Mouse (Mus musculus) limb, embryonic 11.5 days (tissue): ENCODE measurements around the gene Tgfbrap1. TPM values are rescaled to one million over a fixed set of nuclear protein-coding genes. Genes with fewer than 3 reads are reported as not detected.
A peak's percentile ranks its signal among the peaks of the same experiment; 100 is the strongest.

Source experiments
- ATAC-seq: fragments of 200-750 bp; cut with Nextera tagmentation; 2 replicates; pipeline ENCODE4 v1.8.0; 2017; ENCODE audit warnings: low read depth; ENCODE audit not compliant: insufficient number of reproducible peaks, low FRiP score, low TSS enrichment
- DNase-seq: peaks from one replicate; pipeline ENCODE4 v3.0.0-alpha.2; 2015; ENCODE audit warnings: low spot score
- H3K27ac ChIP-seq: fragments of 300-500 bp; sonication (generic); replicated peaks from 2 replicates; pipeline ENCODE4 v1.5.1; 2014; ENCODE audit warnings: low read depth, mild to moderate bottlenecking, low read length
- H3K27me3 ChIP-seq: fragments of 300-500 bp; sonication (generic); 2 replicates; pipeline ENCODE4 v1.6.1; 2014; ENCODE audit warnings: mild to moderate bottlenecking, low read length, mixed read lengths; ENCODE audit not compliant: control insufficient read depth, insufficient read depth
- H3K36me3 ChIP-seq: fragments of 300-500 bp; sonication (generic); 2 replicates; pipeline ENCODE4 v1.6.1; 2014; ENCODE audit warnings: mild to moderate bottlenecking, low read length, moderate library complexity, mixed read lengths; ENCODE audit not compliant: control insufficient read depth, insufficient read depth
- H3K4me1 ChIP-seq: fragments of 300-500 bp; sonication (generic); 2 replicates; pipeline ENCODE4 v1.6.1; 2014; ENCODE audit warnings: low read length, mixed read lengths; ENCODE audit not compliant: control insufficient read depth, insufficient read depth
- H3K4me2 ChIP-seq: fragments of 300-500 bp; sonication (generic); 2 replicates; pipeline ENCODE4 v1.6.1; 2014; ENCODE audit warnings: low read depth, mild to moderate bottlenecking, moderate library complexity; ENCODE audit not compliant: severe bottlenecking
- H3K4me3 ChIP-seq: fragments of 300-500 bp; sonication (generic); 2 replicates; pipeline ENCODE4 v1.5.1; 2014; ENCODE audit warnings: low read depth, low read length
- H3K9ac ChIP-seq: fragments of 300-500 bp; sonication (generic); 2 replicates; pipeline ENCODE4 v1.6.1; 2014; ENCODE audit warnings: mild to moderate bottlenecking, low read length
- H3K9me3 ChIP-seq: fragments of 300-500 bp; sonication (generic); 2 replicates; pipeline ENCODE4 v1.6.1; 2016; ENCODE audit warnings: low read length; ENCODE audit not compliant: control insufficient read depth
- WGBS: fragments of 180-500 bp; shearing (Covaris S2); extraction: QIAGEN DNeasy Blood & Tissue Kit; methylation state at CpG from one replicate; pipeline ENCODE4 v1.1.7; 2014; 5-methylcytosine and 5-hydroxymethylcytosine counted together
- polyA plus RNA-seq: library from polyadenylated mRNA; unstranded; fragments of >200 nt; fragmentation: Nextera tagmentation; extraction: Ambion mirVana; gene quantifications from 2 replicates; pipeline ENCODE4 v1.2.1, GENCODE M21; 2014

Gene Tgfbrap1
- 10.5 and 13.6 TPM in 2 replicates for polyA plus RNA-seq

DNA sequence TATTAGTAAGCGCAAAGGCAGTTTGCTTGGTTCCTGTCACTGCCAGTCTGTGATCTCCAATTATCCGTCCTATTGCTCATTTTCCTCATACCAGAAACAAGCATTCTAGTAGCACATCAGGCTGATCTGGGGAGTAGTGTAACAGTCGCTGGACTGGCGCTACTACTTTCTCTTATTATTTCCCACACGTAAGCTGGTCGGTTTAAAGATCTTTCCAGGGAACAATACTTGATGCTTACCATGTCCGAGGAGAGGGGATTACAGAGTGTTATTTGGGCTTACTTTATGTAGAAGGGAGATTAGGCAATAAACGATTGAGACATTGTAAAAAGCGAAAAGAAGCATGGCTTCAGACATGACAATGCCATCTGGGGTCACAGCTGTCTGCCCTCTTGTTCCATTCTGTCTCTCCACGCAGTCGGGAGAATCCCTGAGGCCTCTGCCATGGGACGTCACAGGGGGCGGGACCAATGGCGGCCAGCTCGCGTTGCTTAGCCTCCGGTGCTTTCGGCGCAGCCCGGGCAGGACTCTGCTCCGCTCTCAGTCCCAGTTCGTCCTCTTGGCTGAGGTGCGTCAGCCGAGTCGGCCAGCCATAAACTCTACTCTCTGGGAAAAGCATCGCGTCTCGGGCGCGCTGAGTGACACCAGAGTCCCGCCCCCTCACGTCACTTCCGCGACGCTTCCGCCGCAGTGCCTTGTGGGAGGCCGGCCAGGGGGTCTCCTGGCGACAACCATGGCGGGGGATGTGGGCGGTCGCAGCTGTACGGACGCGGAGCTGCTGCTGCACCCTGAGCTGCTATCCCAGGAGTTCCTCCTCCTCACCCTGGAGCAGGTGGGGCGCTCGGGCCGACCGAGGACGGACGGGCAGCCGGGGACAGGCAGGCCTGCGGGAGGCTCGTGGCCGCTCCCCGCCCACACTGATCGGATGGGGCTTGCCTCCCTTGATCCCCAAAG is at the start of gene Tgfbrap1, which contains the start of gene AI597479:
TSS of gene Tgfbrap1 (minus strand) at position 607 of the 954 bp plus-strand sequence.
TSS of gene AI597479 (plus strand) at position 680 of the 954 bp plus-strand sequence.
- DNase-seq (peak; percentile 97), ATAC-seq (peak; percentile 94)
- 1% methylated on average over 57 of the region's 57 CpGs for WGBS
- H3K4me2 ChIP-seq, result peak within 1 kb of the TSS; percentile 64
- H3K9ac ChIP-seq, result peak within 1 kb of the TSS; percentile 91
- no peaks in the 10 kb centered on the region for H3K9me3 ChIP-seq
- H3K27me3 ChIP-seq, result no peaks in the 10 kb centered on the region
- H3K4me3 ChIP-seq, result peak within 1 kb of the TSS; percentile 82
- no peaks in the 10 kb centered on the region for H3K36me3 ChIP-seq
- peak within 1 kb of the TSS; percentile 98 for H3K27ac ChIP-seq
- no peaks in the 10 kb centered on the region for H3K4me1 ChIP-seq

DNA sequence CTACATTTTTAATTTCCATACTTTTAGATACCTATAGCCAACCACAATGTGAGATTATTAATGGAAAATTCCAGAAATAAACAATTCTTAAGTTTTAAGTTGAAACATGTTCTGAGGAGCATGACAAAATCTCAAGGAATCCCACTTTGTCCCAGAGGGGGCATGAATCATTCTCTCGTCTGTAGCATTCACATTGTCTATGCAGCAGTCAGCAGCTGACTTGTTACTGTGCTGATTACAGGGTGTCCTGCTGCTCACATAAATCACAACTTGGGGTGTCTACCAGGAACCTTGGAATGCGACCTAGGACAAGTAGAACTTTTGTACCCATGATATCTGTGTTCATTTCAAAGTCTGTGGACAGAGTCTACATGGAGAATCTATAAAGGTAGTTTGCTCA is 49.0 kb upstream of the Tgfbrap1 start:
- Histone ChIP-seq H3K9me3 (no peaks in the 10 kb centered on the region), H3K36me3 (no peaks in the 10 kb centered on the region), H3K9ac (no peak overlapping the region), H3K27me3 (no peaks in the 10 kb centered on the region), H3K4me1 (no peaks in the 10 kb centered on the region; the same call in 1 of the 2 replicates), H3K27ac (no peak overlapping the region), H3K4me3 (no peak overlapping the region), H3K4me2 (no peak overlapping the region)
- no peak for DNase-seq
- no peak for ATAC-seq
- WGBS, result 61% methylated on average over 2 of the region's 2 CpGs

DNA sequence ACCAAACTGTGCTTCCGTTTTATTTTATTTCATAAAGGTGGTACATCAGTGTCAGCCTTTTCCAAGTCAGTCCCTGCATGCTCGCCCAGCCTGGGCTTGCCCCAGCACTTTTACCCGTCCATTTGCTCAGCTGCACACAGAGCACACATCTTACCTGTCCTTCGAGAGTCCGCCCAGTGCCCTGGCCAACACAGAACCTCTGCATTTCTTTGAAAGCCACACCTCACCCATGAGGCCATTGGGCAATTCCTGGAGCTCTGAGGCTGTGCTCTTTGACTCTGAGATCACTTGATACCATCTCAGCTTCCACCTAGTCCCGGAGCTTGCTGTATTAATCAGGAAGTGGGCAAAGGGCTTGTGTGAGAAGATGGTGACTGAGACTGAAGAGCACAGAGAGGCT is 47.0 kb upstream of the Tgfbrap1 start:
- no peak for DNase-seq
- H3K9ac ChIP-seq, result no peak overlapping the region
- H3K9me3 ChIP-seq, result no peaks in the 10 kb centered on the region
- no peaks in the 10 kb centered on the region; the same call in 1 of the 2 replicates for H3K4me1 ChIP-seq
- H3K4me3 ChIP-seq, result no peak overlapping the region
- H3K27ac ChIP-seq, result no peak overlapping the region
- H3K27me3 ChIP-seq, result no peaks in the 10 kb centered on the region
- no peak overlapping the region for H3K4me2 ChIP-seq
- H3K36me3 ChIP-seq, result no peaks in the 10 kb centered on the region
- 90% methylated on average over 6 of the region's 6 CpGs for WGBS
- ATAC-seq, result no peak

DNA sequence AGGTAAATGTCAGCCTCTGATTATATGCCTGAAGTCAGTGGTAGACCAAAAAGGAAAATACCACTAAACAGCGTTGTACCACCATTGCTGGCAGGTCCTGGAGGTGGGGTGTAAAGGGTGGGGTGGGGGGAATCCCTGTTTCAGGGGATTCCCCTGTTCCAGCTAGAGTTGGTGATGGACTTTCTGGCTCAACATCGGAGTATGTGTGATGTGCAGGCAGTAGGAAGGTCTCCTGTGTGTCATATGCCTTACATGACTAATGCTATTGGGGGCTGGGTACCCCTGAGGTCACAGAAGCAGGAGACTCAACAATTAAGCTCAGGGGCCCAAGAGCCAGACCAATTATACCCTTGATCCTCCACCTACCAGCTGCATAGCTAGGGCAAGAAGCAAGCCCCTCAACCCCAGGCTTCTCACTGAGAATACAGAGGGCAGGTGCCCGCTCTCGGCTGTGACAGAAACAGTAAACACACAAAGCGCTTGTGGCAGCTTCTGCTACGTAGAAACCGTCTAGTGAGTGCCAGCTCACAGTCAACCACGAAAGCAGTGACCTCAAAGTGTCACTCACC is 46.0 kb upstream of the Tgfbrap1 start:
- Histone ChIP-seq H3K9me3 (no peaks in the 10 kb centered on the region), H3K4me3 (no peak overlapping the region), H3K4me1 (no peaks in the 10 kb centered on the region; the same call in 1 of the 2 replicates), H3K27me3 (no peaks in the 10 kb centered on the region), H3K4me2 (no peak overlapping the region), H3K36me3 (no peaks in the 10 kb centered on the region), H3K9ac (no peak overlapping the region), H3K27ac (no peak overlapping the region)
- DNase-seq (no peak), ATAC-seq (no peak)
- 91% methylated on average over 8 of the region's 8 CpGs for WGBS

DNA sequence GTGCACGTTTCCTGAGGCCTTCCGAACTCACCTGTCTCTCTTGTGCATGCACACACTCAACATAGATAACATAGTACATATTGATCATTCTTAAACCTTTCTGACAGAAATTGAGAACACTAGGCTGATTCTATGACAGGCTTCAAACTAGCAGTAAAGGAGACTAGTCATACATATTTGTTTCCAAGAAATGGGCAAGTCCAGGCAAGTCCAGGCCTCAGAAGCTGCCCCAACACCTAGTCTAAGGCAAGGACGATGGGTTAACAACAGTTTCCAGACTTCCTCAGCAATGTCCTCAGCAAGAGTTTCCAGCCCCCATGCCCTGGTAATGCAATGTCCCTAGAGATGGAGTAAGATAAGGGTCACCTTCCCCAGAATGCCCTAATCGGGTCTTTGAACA is 45.4 kb upstream of the Tgfbrap1 start:
- H3K4me2 ChIP-seq, result no peak overlapping the region
- DNase-seq (no peak), ATAC-seq (no peak)
- H3K36me3 ChIP-seq, result no peaks in the 10 kb centered on the region
- H3K9me3 ChIP-seq, result no peaks in the 10 kb centered on the region
- no peak overlapping the region for H3K4me3 ChIP-seq
- H3K27me3 ChIP-seq, result no peaks in the 10 kb centered on the region
- H3K9ac ChIP-seq, result no peak overlapping the region
- H3K27ac ChIP-seq, result no peak overlapping the region
- H3K4me1 ChIP-seq, result no peaks in the 10 kb centered on the region; the same call in 1 of the 2 replicates
- 97% methylated on average over 4 of the region's 4 CpGs for WGBS

DNA sequence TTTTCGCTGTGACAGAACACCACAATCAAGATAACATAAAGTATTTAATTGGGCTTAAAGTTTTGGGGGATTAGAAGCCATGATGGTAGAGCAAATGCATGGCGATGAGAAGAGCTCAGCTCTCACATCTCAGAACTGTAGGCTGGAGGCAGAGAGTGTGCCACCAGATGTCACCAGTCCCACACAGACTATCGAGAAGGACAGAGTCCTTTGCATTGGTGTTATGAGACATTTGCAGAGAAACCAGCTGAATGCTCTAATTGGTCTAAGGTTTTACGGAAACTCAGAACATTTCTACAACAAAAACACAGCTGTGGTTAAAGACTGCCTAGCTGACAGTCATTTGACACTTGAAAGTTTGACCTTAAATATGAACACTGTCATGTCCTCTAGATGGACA is 44.8 kb upstream of the Tgfbrap1 start:
- 85% methylated on average over 4 of the region's 4 CpGs for WGBS
- H3K36me3 ChIP-seq, result no peaks in the 10 kb centered on the region

DNA sequence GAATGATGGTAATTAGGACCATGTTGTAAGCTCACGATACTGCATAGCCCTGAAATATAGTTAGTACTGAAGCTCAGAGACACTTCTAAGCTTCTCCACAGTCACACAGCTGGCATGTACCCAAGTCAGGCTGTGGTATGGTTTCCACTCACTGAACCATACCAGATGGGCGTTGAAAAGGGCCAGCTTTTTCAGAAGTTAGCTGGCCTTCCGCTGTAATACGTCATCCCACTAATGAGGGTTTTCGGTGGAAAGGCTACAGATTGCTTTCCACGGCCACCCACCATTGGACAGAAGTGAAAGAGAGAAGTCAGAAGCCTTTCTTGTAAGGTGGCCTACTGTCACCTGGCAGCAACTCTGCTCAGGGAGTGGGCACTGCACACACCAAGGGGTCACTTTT is 44.4 kb upstream of the Tgfbrap1 start:
- no peak for DNase-seq
- no peaks in the 10 kb centered on the region for H3K36me3 ChIP-seq
- WGBS, result 78% methylated on average over 6 of the region's 6 CpGs
- H3K4me1 ChIP-seq, result no peaks in the 10 kb centered on the region; the same call in 1 of the 2 replicates
- no peak overlapping the region for H3K4me3 ChIP-seq
- no peak for ATAC-seq
- H3K9me3 ChIP-seq, result no peaks in the 10 kb centered on the region
- no peak overlapping the region for H3K4me2 ChIP-seq
- no peaks in the 10 kb centered on the region for H3K27me3 ChIP-seq
- no peak overlapping the region for H3K9ac ChIP-seq
- no peak overlapping the region for H3K27ac ChIP-seq

More for the DNA sequence above, 44.8 kb upstream of the Tgfbrap1 start:
- ATAC-seq (no peak), DNase-seq (no peak)
- no peaks in the 10 kb centered on the region for H3K9me3 ChIP-seq
- no peak overlapping the region for H3K27ac ChIP-seq
- no peaks in the 10 kb centered on the region for H3K27me3 ChIP-seq
- H3K4me3 ChIP-seq, result no peak overlapping the region
- H3K9ac ChIP-seq, result no peak overlapping the region
- H3K4me1 ChIP-seq, result no peaks in the 10 kb centered on the region; the same call in 1 of the 2 replicates
- H3K4me2 ChIP-seq, result no peak overlapping the region

DNA sequence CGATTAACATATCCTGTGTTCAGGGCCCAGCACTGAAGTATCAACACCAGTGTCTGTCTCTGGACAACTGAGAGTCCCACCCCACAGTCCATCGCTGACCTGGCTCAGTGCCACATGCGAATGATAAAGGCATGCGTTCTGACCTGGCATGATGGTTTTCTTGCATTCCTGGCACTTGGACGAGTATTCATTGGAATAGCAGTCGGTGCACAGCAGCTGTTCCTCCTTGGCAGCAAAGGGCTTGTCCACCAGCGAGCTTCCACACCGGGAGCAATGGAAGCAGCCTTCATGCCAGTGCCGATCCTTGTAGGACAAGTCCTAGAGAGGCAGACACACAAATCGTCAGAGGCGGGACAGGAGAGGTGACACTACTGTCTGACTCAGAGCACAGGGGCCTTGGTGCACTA is 43.1 kb upstream of the Tgfbrap1 start:
- no peak overlapping the region for H3K27ac ChIP-seq
- 86% methylated on average over 11 of the region's 11 CpGs for WGBS
- H3K4me1 ChIP-seq, result no peaks in the 10 kb centered on the region; the same call in 1 of the 2 replicates
- ATAC-seq (no peak), DNase-seq (no peak)
- no peak overlapping the region for H3K4me3 ChIP-seq
- no peak overlapping the region for H3K9ac ChIP-seq
- no peaks in the 10 kb centered on the region for H3K9me3 ChIP-seq
- no peaks in the 10 kb centered on the region for H3K27me3 ChIP-seq
- no peaks in the 10 kb centered on the region for H3K36me3 ChIP-seq
- H3K4me2 ChIP-seq, result no peak overlapping the region
